Mouse (Mus musculus): Measurements from ENCODE around the gene Klc4.

DNA sequence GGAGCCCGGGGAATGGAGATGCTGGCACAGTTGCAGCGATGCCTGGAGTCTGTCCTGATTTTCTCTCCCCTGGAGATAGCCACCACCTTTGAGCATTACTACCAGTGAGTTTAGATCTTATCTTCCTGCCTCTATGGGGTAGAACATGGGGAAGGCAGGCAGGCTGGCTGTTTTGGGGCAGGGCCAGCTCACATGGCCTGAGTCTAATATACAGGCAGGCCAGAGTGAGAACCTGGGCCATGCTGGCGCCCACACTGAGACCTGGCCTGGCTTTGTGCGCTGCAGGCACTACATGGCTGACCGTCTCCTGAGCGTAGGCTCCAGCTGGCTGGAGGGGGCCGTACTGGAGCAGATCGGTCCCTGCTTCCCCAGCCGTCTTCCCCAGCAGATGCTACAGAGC is 15.5 kb upstream of the Klc4 start:
- TF ChIP-seq CTCF (IDR thresholded peaks at IDR 0.05; ENCODE audit: low read depth, low read length): no peak
- no peak for TF ChIP-seq POLR2A (IDR thresholded peaks at IDR 0.05; ENCODE audit: insufficient read depth, low read length)
- TF ChIP-seq EP300 (IDR thresholded peaks at IDR 0.05; ENCODE audit: insufficient read depth, low read depth, low read length): no peak
